Mouse (Mus musculus): ENCODE measurements around the gene Ei24.

GRCm38 (mm10) chr9:36796781-36797555 is at the start of gene Ei24:
- TF ChIP-seq POLR2A (IDR thresholded peaks at IDR 0.05; ENCODE audit: borderline replicate concordance, extremely low read depth, low read depth, low read length) (no peak), CTCF (IDR thresholded peaks at IDR 0.05; ENCODE audit: insufficient read depth, low read length) (no peak)

Measured in lung, adult 2 months (tissue).